Mouse (Mus musculus) large intestine, adult 2 months (tissue): ENCODE measurements at regions not wholly inside any gene's neighbourhood (a gene's known extent, or its start where the extent isn't known, plus 50 kb on each side); places are given as distances from the start of the nearest gene placed in this dataset.
A peak's percentile ranks its signal among the peaks of the same experiment; 100 is the strongest.

ENCODE experiments used
- DNase-seq: peaks from one replicate; pipeline ENCODE4 v3.0.0-alpha.2; 2012; ENCODE audit warnings: low read depth, low spot score
- WGBS: fragments of 180-500 bp; shearing (Covaris S2); methylation state at CpG from one replicate; pipeline ENCODE4 v1.1.7; 2018; 5-methylcytosine and 5-hydroxymethylcytosine counted together

- DNase-seq, result no peak
- WGBS, result 70% methylated on average over 10 of the region's 10 CpGs
Observed at GRCm38 (mm10) chr9:47054595-47054994, 56.1 kb downstream of the Gm4791 start.

- WGBS, result 75% methylated on average over 6 of the region's 6 CpGs
- no peak for DNase-seq
Observed at GRCm38 (mm10) chr9:47055558-47055957, 57.0 kb downstream of the Gm4791 start.

- WGBS, result 76% methylated on average over 7 of the region's 7 CpGs
- DNase-seq, result no peak
Observed at GRCm38 (mm10) chr9:47059339-47060005, 60.9 kb downstream of the Gm4791 start.

DNA sequence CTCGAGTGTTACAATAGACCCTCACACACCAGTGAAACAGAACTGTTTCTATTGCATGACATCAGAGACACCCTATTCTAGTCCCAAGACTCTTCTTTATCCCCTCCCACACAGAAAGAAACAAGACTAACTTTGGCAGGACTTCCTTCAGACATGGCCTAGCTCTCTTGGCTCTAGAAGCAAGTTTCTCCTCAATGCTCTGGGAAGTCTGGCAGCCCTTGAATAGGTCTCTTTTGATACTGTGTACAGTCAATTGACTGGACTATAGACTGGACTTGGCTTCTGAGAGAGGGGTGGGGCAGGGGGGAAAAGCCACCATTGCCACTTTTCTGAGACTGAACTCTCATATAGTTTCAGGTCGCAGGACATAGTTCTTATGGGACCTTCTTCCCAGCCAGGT is 62.2 kb downstream of the Gm4791 start:
- DNase-seq, result no peak
- 68% methylated on average over 2 of the region's 2 CpGs for WGBS

DNA sequence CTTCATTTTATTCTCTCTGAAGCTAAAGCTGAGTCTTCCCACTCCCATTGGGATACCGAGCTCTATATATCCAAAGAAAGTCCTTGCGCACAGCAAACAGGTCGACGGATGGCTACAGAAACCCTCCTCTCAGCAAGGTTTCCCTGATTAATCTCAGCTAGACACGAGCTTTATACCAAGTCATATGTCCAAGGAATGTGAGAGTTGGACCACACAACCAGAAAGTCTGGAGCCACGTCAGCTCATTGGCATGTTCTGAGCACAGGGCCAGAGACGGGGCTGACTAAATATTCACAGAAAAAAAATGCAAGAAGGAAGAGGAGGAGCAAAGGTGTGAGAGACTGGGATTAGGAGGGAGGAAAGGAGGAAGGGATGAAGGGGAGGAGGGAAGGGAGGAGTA is 64.0 kb downstream of the Gm4791 start:
- 62% methylated on average over 7 of the region's 7 CpGs for WGBS
- no peak for DNase-seq

DNA sequence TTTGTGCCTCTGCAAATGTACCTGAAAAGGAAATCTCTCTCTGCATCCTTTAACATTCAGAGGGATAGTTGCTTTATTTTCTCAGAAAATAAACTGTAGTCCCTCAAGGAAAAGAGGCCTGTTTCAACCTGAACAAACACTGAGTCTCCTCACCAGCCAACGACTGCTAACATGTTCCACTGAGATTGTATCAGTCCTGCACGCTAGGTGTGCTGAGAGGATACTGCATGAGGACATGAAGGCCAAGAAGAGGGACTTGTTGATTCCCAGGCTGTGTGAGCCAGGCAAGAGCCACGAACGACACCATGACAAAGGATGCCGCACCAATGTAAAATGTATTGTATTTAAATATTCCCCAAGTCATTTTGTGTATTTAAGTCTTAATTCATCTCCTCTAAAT is 65.2 kb downstream of the Gm4791 start:
- no peak for DNase-seq
- 70% methylated on average over 5 of the region's 5 CpGs for WGBS

DNA sequence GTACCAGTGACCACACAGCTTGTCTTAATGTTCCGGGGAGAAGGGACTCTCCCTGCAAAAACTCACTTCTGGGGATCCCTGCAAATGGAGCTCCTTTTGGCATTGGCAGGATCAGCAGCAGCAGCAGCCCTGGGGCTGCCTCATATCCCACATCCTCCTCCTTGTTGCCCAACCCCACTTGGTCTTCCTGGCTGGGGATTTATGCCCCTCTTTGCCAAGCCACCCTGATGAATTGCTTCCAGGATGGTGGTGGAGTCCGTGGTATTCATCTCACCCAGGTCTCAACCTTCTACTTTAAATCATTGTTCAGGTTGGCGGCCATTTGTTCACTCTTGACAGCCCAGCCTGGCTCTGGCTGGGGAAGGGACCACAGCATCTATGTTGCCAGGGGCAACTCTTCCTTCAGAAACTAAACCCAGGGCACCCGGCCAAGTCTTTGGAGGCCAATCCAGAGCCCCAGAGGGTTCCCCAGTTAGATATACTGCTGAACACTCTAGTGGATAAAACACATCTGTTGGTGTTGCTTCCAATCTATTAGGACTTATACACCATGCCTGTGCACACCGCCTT is 66.0 kb downstream of the Gm4791 start:
- no peak for DNase-seq
- WGBS, result 74% methylated on average over 5 of the region's 5 CpGs

DNA sequence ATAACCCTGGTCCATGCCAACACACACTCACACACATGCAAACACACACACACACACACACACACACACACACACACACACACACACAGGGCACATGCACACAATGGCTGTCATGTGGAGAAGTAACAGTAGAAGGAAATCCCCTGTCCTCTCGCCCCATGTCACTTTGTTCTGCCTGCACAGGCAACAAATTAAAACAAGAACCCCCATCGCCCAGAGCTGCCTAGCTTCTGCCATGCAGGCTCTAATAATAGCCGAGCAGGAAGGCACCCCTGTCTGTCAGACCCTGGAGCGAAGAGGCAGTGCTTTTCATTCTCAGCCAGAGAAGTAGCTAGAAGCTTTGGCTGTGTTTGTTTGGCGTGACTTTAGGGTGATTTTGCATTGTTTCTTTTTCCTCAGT is 70.9 kb downstream of the Gm4791 start:
- DNase-seq, result no peak
- WGBS, result 61% methylated on average over 5 of the region's 5 CpGs

- DNase-seq, result no peak
- WGBS, result 83% methylated on average over 5 of the region's 5 CpGs
Observed at GRCm38 (mm10) chr9:47070958-47071357, 72.4 kb downstream of the Gm4791 start.

GRCm38 (mm10) chr9:47076946-47077345 is 78.4 kb downstream of the Gm4791 start:
- WGBS, result 35% methylated on average over 6 of the region's 6 CpGs
- no peak for DNase-seq

- peak; percentile 38 for DNase-seq
- WGBS, result 20% methylated on average over 2 of the region's 2 CpGs
Observed at GRCm38 (mm10) chr9:47077416-47077815, 78.9 kb downstream of the Gm4791 start.

DNA sequence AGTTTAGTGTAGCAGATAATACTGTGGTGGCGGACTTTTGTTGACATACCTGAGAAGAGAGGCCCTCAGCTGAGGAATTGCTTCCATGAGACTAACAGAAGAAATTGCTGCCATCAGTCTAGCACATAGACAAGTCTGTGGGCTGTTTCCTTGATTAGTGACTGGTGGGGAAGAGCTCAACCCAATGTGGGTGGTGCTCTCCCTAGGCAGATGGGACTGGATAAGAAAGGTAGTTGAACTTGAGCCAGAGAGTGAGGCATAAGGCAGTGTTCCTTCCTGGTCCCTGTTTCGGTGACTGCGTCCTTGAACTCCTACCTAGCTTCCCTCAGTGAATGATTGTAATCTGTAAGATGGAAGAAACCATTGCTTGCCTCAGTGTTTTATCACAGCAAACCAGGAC is 79.4 kb downstream of the Gm4791 start:
- DNase-seq, result peak; percentile 11
- 43% methylated on average over 3 of the region's 3 CpGs for WGBS

DNA sequence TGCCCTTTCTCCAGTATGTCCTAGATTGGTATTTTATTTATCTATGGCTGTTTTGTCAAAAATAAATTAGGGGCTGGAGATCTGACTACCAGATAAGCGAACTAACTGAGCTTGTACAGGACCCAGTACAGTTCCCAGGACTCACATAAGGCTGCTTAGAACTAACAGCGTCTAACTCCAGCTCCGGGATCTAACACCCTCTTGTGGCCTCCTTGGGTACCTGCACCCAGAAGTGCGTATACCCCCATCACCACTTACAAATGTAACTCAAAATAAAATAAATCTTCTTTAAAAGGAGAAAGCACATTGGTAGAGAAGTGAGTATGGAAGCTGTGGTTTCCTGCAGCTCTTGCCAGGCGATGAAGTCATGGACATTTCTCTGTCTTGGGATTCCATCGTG is 82.9 kb downstream of the Gm4791 start:
- no peak for DNase-seq
- 96% methylated on average over 6 of the region's 6 CpGs for WGBS

DNA sequence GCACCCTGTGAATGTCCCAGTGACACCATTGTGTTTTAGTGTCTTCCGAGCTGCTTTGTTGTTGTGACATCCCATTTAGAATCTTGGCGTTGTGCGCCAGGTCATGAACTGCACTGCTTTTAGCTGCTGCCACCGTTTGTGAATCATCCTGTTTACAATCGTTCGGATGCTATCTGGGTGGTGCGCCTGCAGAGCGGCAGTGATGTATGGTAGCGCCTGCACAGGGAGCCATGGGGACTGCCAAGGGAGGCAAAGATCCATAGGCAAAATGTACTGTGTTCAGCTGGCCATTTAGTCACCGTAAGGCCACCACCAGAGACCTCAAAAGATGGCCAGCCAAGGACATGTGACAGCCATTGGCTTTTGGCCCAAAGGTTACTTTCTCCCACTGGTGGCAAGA is 93.3 kb downstream of the Gm4791 start:
- WGBS, result 67% methylated on average over 10 of the region's 10 CpGs

DNA sequence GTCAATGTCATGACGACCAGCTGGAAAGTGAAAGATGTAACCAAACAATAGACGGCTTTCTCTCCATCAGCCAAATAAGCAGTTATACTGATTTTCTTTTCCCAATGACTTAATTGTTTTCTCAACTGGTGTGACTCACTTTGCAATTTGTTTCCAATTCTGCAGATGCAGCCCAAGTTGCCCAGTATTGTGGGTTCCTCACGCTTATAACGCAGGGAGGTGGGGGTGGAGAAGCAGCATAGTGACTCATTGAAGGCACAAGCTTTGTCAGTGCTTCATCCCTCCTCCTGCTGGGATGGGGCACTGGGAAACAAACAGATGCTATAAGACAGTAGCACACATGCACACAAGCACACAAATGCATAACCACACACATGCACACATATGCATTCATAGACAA is 97.1 kb downstream of the Gm4791 start:
- WGBS, result 86% methylated on average over 4 of the region's 4 CpGs

More for the DNA sequence above, 93.3 kb downstream of the Gm4791 start:
- DNase-seq, result no peak

GRCm38 (mm10) chr9:47103316-47103715 is 104.8 kb downstream of the Gm4791 start:
- DNase-seq, result no peak
- WGBS, result 71% methylated on average over 3 of the region's 3 CpGs

More for the DNA sequence above, 97.1 kb downstream of the Gm4791 start:
- no peak for DNase-seq

GRCm38 (mm10) chr9:47103966-47104365 is 105.4 kb downstream of the Gm4791 start:
- 87% methylated on average over 5 of the region's 5 CpGs for WGBS
- no peak for DNase-seq

DNA sequence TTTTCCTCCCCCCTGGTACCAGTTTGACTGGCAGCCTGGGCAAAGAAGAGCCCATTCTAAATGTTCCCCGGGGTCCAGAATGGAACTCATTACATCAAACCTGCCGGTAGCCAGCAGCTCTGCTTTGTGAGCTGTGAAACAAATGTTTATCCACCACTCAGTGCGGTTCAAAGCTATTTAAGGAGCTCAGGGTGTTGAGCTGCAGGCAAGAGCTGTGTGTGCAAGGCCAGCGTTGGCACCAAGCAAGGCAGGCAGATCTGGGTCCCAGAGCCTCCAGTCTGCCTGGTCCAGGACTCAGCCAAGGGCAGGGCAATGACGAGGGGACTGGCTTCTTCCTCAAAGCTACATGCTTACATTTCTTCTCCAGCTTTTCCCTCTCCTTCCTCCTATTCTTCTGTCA is 109.6 kb downstream of the Gm4791 start:
- WGBS, result 39% methylated on average over 5 of the region's 5 CpGs
- DNase-seq, result no peak

- DNase-seq, result no peak
- 71% methylated on average over 8 of the region's 8 CpGs for WGBS
Observed at GRCm38 (mm10) chr9:47119253-47119652, 120.7 kb downstream of the Gm4791 start.

DNA sequence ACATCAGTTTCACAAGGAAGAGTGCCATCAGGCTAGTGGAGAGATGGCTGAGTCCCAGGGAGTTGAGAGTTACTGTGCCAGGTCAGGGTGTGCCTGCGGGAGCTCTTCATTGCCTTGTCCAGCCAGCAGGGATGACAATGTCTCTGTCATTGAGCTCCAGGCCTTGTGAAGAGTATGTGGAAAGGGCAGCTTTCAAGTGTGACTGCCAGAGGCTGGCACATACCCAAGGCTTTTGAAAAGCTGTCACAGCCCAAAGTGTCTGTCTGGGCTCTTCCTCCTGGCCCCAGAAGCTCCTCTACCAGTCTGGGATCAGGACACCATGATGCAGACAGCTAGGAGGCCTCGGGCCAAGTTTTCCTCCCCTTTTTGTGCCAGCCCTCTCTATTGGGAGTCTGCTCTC is 124.6 kb downstream of the Gm4791 start:
- no peak for DNase-seq
- WGBS, result 76% methylated on average over 2 of the region's 2 CpGs

DNA sequence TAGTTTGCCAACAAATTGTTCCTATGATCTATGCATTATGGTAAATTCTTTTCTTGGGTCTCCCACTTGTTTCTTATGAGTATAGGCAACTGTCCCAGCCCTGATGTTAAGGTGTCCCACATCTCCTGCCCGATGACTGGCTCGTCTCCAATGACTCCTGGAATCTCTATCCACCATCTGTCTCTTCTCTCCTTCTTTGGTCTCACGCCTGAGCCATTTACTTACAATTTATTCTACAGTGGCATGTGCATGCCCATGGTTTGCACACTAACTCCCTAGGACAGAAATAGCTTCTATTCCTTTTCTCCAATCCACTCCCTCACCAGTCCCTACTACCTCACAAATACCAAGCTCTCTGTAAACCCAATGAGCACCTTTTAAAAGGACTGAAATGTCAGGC is 127.0 kb downstream of the Gm4791 start:
- DNase-seq, result no peak
- 67% methylated on average over 3 of the region's 3 CpGs for WGBS

DNA sequence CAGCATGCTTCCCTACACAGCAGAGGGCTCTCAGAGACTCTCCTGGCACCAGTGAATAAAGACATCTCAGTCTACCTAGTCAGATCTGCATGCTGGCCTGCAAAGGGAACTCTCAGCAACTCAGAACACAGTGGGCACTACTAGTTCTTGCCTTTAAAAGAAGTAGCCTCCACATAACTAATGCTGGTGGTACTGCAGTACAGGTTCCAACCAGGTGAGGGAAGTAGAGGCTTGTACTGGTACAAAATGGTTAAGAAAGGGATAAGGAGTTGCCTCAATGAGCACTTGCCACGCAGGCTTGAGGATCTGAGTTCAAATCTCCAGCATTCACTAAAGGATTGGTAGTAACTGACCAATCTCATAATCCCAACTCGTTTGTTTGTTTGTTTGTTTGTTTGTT is 127.7 kb downstream of the Gm4791 start:
- peak; percentile 4 for DNase-seq
- 48% methylated on average over 2 of the region's 2 CpGs for WGBS
